Mouse (Mus musculus) cerebellum, adult 2 months (tissue): ENCODE data around the gene Mthfsd.

Source experiments
- CTCF ChIP-seq: fragments of 200-500 bp; IDR thresholded peaks from 2 replicates; pipeline ENCODE4 v1.5.1; 2011; ENCODE audit warnings: low read depth, mild to moderate bottlenecking, control low read depth, low read length, moderate library complexity, borderline replicate concordance; ENCODE audit not compliant: insufficient read depth
- POLR2A ChIP-seq: fragments of 200-500 bp; IDR thresholded peaks from 2 replicates; pipeline ENCODE4 v1.6.1; 2011; ENCODE audit warnings: low read length, control low read depth, borderline replicate concordance; ENCODE audit not compliant: insufficient read depth

- TF ChIP-seq CTCF (peak; percentile 26; the same call in 1 of the 2 replicates), POLR2A (no peak)
Measured at GRCm38 (mm10) chr8:121130522-121130921, 22.3 kb upstream of the Mthfsd start.
